Mouse (Mus musculus) G1E (cell line): ENCODE measurements at regions not wholly inside any gene's neighbourhood (a gene's known extent, or its start where the extent isn't known, plus 50 kb on each side); places are given as distances from the start of the nearest gene placed in this dataset.

Experiments used
- ATAC-seq: 2 replicates; pipeline ENCODE4 v1.8.0; 2016; ENCODE audit warnings: mild to moderate bottlenecking; ENCODE audit not compliant: insufficient number of reproducible peaks, poor library complexity, low FRiP score, severe bottlenecking; ENCODE audit errors: extremely low read depth
- DNase-seq: peaks from one replicate; pipeline ENCODE4 v3.0.0; 2012; ENCODE audit warnings: low spot score
- H3K27me3 ChIP-seq: 2 replicates; pipeline ENCODE4 v1.6.1; 2012; ENCODE audit warnings: mild to moderate bottlenecking, low read length, inconsistent platforms; ENCODE audit not compliant: insufficient read depth
- H3K36me3 ChIP-seq: replicated peaks from 2 replicates; pipeline ENCODE3; 2012; ENCODE audit warnings: mild to moderate bottlenecking, inconsistent platforms
- H3K4me1 ChIP-seq: 2 replicates; pipeline ENCODE4 v1.6.1; 2012; ENCODE audit warnings: low read depth, low read length, inconsistent platforms, mixed read lengths; ENCODE audit not compliant: insufficient read depth
- H3K4me3 ChIP-seq: 2 replicates; pipeline ENCODE4 v1.5.1; 2012; ENCODE audit warnings: low read depth, mild to moderate bottlenecking, inconsistent platforms, low read length, moderate library complexity, mixed read lengths
- H3K9me3 ChIP-seq: replicated peaks from 2 replicates; pipeline ENCODE4 v1.6.1; 2012; ENCODE audit warnings: inconsistent platforms
- CTCF ChIP-seq: IDR thresholded peaks from 2 replicates; pipeline ENCODE4 v1.5.1; 2012; ENCODE audit warnings: low read depth, low read length, inconsistent platforms, mixed read lengths
- GATA1 ChIP-seq: IDR thresholded peaks from 2 replicates; pipeline ENCODE4 v1.6.1; 2012; ENCODE audit warnings: borderline replicate concordance, low read length, inconsistent platforms, mixed read lengths
- GATA2 ChIP-seq: IDR thresholded peaks from 2 replicates; pipeline ENCODE4 v1.6.1; 2012; ENCODE audit warnings: low read depth, low read length, inconsistent platforms, borderline replicate concordance
- POLR2AphosphoS5 ChIP-seq: IDR thresholded peaks from 2 replicates; pipeline ENCODE4 v1.6.1; 2012; ENCODE audit warnings: low read depth, low read length, inconsistent platforms; ENCODE audit not compliant: insufficient replicate concordance
- TAL1 ChIP-seq: conservative IDR thresholded peaks from 2 replicates; pipeline ENCODE4 v1.6.1; 2012; ENCODE audit warnings: low read depth, low read length, inconsistent platforms, mixed read lengths

DNA sequence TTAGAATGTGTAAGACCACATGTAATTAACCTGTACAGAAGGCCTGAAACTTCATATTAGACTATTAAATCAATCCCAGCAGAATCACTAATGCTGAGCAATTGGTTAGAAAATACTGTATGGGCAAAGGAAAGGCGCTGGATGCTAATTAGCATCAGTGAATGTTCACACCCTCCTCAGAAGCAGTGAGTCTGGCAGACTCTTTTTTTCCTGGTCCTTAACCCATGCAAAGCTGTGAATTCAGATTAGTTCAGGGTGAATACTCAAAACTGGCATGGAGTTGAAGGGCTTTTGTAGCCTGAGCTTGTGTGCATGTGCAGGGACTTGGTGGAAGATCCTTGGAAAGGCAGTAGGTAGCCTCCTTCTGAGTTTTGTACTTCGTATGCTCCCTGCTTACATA lies 179.3 kb downstream of the Slc4a3 start:
- Histone ChIP-seq H3K9me3 (peaks cover 32% of the 10 kb centered on the region), H3K27me3 (no peaks in the 10 kb centered on the region), H3K36me3 (no peaks in the 10 kb centered on the region), H3K4me3 (no peak overlapping the region), H3K4me1 (no peaks in the 10 kb centered on the region)
- ATAC-seq (no peak), DNase-seq (no peak)
- TF ChIP-seq CTCF: no peak
- TF ChIP-seq GATA2: no peak
- no peak for TF ChIP-seq POLR2AphosphoS5
- TF ChIP-seq GATA1: no peak
- TF ChIP-seq TAL1: no peak

DNA sequence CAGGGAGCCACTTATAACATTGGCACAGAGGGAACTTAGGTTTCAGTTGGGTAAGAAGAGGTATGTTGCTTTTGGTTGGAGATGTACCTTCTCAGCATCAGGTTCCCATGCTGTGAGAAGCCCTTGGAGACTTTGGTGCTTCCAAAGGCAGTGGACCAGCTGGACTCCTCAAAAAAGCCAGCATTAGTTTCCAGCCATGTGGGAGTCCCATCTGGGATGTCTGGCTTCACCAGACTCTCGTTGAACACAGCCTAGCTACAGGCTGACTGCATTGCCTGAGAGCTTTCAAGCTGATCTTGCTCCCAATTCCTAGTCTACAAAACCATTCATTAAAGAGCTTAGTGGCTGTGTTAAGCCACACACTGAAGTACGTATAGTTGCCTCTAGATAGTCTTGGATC lies 182.8 kb downstream of the Slc4a3 start:
- Histone ChIP-seq H3K27me3 (no peaks in the 10 kb centered on the region), H3K4me3 (no peak overlapping the region), H3K4me1 (no peaks in the 10 kb centered on the region), H3K36me3 (no peaks in the 10 kb centered on the region), H3K9me3 (peaks cover 28% of the 10 kb centered on the region)
- ATAC-seq: no peak
- TF ChIP-seq GATA2 (no peak), TAL1 (no peak), GATA1 (no peak), POLR2AphosphoS5 (no peak), CTCF (no peak)
- DNase-seq: no peak

DNA sequence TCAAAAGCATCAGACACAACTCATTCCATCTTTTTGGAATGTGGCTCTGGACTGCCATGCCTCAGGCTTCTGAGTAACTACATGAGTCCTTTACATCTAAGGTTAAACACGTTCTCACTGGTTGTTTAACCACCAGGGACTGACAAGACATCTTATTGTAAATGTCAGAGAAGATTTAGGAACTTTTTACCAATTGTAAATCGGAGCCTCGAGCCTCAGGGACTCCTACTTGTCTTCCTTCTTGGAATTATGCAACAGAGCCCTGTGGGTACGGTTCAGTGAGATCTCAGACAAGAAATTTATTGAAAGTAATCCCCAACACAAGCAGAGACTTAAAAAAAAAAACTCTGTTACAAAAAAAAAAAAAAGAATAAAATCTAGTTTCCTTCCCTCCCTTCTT lies 187.7 kb downstream of the Slc4a3 start:
- Histone ChIP-seq H3K27me3 (no peaks in the 10 kb centered on the region), H3K36me3 (no peaks in the 10 kb centered on the region), H3K4me3 (no peak overlapping the region), H3K9me3 (peaks cover 27% of the 10 kb centered on the region), H3K4me1 (no peaks in the 10 kb centered on the region)
- no peak for DNase-seq
- ATAC-seq: no peak
- no peak for TF ChIP-seq POLR2AphosphoS5
- TF ChIP-seq TAL1: no peak
- TF ChIP-seq CTCF: no peak
- TF ChIP-seq GATA2: no peak
- no peak for TF ChIP-seq GATA1

DNA sequence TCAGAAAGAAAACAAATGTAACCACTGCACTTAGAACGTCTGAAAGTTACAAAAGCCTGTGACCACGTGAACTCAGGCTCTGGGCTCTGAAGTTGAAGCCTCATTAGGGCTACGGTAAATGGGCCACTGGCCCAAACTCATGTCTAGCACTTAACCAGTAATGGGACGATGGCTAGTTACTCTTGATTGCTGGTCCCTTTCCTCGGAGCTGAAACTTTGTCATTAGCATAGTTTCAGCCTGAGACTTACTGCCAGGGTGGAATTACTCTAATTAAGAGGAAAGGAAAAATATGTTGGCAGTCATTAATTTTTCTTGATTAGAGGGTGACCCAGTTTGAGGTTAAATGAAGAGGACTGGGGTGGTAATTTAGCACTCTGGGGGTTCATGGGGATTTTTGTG lies 192.6 kb downstream of the Slc4a3 start:
- H3K9me3 ChIP-seq: peaks cover 28% of the 10 kb centered on the region

DNA sequence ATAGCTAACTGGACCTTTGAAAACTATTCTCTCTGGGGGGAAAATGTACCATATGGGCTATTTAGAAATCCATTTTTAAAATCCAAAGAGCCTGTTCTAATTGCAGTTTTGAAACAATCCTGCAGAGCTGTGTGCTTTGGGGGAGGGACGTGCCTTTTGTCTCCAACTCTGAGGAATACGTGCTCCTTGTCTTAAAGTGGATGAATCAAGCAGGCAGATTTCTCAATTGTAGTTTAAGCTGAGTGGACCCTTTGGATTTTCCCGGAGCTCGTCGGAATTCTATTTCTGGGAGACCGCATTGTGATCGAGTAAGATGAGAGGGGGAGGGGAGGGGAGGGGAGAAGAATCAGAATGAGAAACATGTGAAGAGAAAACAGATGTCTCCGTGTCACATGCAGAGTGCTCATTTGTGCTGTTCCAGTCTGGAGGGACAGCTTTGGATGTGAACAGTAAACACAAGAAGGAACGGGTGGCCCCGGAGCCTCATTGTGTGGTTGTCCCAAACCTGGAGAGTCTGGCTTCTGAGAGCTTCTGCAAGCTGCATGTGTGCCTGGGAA lies 203.7 kb downstream of the Slc4a3 start:
- TF ChIP-seq POLR2AphosphoS5: no peak
- TF ChIP-seq CTCF: no peak
- TF ChIP-seq GATA2: no peak
- TF ChIP-seq GATA1: no peak
- no peak for TF ChIP-seq TAL1
- Histone ChIP-seq H3K36me3 (no peaks in the 10 kb centered on the region), H3K9me3 (peaks cover 31% of the 10 kb centered on the region), H3K4me3 (no peak overlapping the region), H3K27me3 (no peaks in the 10 kb centered on the region), H3K4me1 (no peaks in the 10 kb centered on the region)
- DNase-seq (no peak), ATAC-seq (no peak)

More for the DNA sequence above, 192.6 kb downstream of the Slc4a3 start:
- DNase-seq (no peak), ATAC-seq (no peak)
- H3K4me3 ChIP-seq: no peak overlapping the region
- no peaks in the 10 kb centered on the region for H3K36me3 ChIP-seq
- H3K4me1 ChIP-seq: no peaks in the 10 kb centered on the region
- no peaks in the 10 kb centered on the region for H3K27me3 ChIP-seq
- no peak for TF ChIP-seq TAL1

DNA sequence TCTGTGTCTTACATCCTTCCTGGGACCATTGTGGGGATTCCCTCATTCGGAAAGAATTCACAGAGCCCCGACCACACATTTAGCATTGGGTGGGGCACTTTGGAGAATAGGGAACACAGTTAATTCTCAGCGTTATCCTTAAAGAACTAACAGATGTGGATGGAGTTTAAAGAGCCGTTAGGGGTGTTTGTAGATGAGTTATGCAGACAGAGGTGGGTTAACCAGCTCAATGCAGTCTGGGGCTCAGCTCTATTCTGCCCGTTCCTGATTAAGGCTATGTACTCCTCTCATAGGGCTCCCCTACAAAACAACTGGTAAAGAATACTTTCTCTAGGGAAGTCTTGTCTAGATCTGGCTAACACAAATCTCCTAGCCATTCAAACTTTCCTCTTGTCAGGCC lies 226.1 kb downstream of the Slc4a3 start:
- no peaks in the 10 kb centered on the region for H3K36me3 ChIP-seq
- H3K27me3 ChIP-seq: no peaks in the 10 kb centered on the region
- H3K9me3 ChIP-seq: peaks cover 61% of the 10 kb centered on the region
- no peak for DNase-seq
- H3K4me1 ChIP-seq: no peaks in the 10 kb centered on the region
- no peak for ATAC-seq
- TF ChIP-seq GATA1 (no peak), GATA2 (no peak), CTCF (no peak), TAL1 (no peak), POLR2AphosphoS5 (no peak)
- H3K4me3 ChIP-seq: no peak overlapping the region

DNA sequence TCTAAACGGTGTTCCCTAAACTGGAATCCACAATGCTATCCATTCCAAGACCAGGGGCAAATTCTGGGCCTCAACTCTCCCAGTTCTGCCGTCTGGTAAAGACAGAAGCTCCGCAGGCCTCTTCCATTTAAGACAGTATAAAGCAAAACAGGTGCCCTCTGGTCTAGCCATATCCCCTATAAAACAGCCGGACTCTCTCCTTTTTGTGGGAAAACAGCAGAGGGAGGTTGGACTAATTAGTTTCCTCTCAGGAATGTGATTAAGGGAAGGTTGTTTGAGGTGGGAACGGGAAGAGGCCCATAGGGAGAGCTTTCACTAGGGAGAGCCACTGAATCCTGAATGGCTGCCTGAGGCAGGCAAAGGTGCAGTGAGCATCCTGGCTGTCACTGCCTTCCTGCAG lies 226.9 kb downstream of the Slc4a3 start:
- Histone ChIP-seq H3K9me3 (peaks cover 65% of the 10 kb centered on the region), H3K4me3 (no peak overlapping the region), H3K36me3 (no peaks in the 10 kb centered on the region), H3K4me1 (no peaks in the 10 kb centered on the region), H3K27me3 (no peaks in the 10 kb centered on the region)
- ATAC-seq: no peak
- DNase-seq: no peak
- TF ChIP-seq GATA1 (no peak), POLR2AphosphoS5 (no peak), CTCF (no peak), GATA2 (no peak), TAL1 (no peak)
